ENCODE assay signal across 1 mouse cellular context in genomic region chr9:13299190-13299589, GRCm38 (mm10).
TF ChIP-seq lines count a peak whose summit lies in the region.

No protein-coding gene starts in this region.

TF ChIP-seq in CH12.LX, 34 proteins besides CTCF, POLR2A, EP300 and RAD21 (continued from another document):
- TF ChIP-seq KAT2A (IDR thresholded peaks at IDR 0.05; ENCODE audit: insufficient replicate concordance, low read length) (no peak), E2F4 (IDR thresholded peaks at IDR 0.05; ENCODE audit: insufficient replicate concordance, low read depth, low read length) (no peak), MAX (IDR thresholded peaks at IDR 0.05; ENCODE audit: low read length) (peak; percentile 74; the same call in 1 of the 2 replicates), GABPA (IDR thresholded peaks at IDR 0.05; ENCODE audit: insufficient replicate concordance, low read depth, low read length) (no peak), MAFK (IDR thresholded peaks at IDR 0.05; ENCODE audit: insufficient replicate concordance, low read length) (no peak), ELF1 (IDR thresholded peaks at IDR 0.05; ENCODE audit: low read depth, low read length) (peak; percentile 50; the same call in 1 of the 2 replicates), SMC3 (IDR thresholded peaks at IDR 0.05; ENCODE audit: low read depth, low read length) (no peak), MEF2A (IDR thresholded peaks at IDR 0.05; ENCODE audit: borderline replicate concordance, low read depth, low read length) (no peak), POLR2AphosphoS2 (IDR thresholded peaks at IDR 0.05; ENCODE audit: low read depth, low read length) (no peak), MAZ (IDR thresholded peaks at IDR 0.05; ENCODE audit: low read depth, low read length) (no peak; the same call in 1 of the 2 replicates), SIN3A (IDR thresholded peaks at IDR 0.05; ENCODE audit: low read length) (peak; percentile 72; the same call in 1 of the 2 replicates), ZNF384 (IDR thresholded peaks at IDR 0.05; ENCODE audit: low read depth, low read length) (no peak), PAX5 (IDR thresholded peaks at IDR 0.05; ENCODE audit: low read length) (no peak), HCFC1 (IDR thresholded peaks at IDR 0.05; ENCODE audit: low read depth, low read length) (no peak), MXI1 (IDR thresholded peaks at IDR 0.05; ENCODE audit: low read depth, low read length) (no peak), ETS1 (conservative IDR thresholded peaks at IDR 0.05; ENCODE audit: low read depth, low read length) (peak; percentile 50; the same call in 1 of the 2 replicates), NELFE (IDR thresholded peaks at IDR 0.05; ENCODE audit: low read depth, low read length) (no peak), JUND (conservative IDR thresholded peaks at IDR 0.05; ENCODE audit: low read depth, low read length) (no peak), ZMIZ1 (IDR thresholded peaks at IDR 0.05; ENCODE audit: low read depth, low read length) (0 out of 2 replicates have a peak, but pooled peaks have one; percentile 30), CHD1 (IDR thresholded peaks at IDR 0.05; ENCODE audit: low read depth, low read length) (no peak), TBP (conservative IDR thresholded peaks at IDR 0.05; ENCODE audit: low read depth, low read length) (0 out of 2 replicates have a peak, but pooled peaks have one; percentile 18)
